Mouse (Mus musculus): ENCODE data around the gene Akap11.

GRCm38 (mm10) chr14:78474058-78474457 is 62.5 kb downstream of the Akap11 start:
- TF ChIP-seq CTCF (IDR thresholded peaks at IDR 0.05; ENCODE audit: low read depth, low read length), result no peak
- no peak for TF ChIP-seq POLR2A (IDR thresholded peaks at IDR 0.05; ENCODE audit: extremely low read depth, insufficient read depth, low read length)
